Mouse (Mus musculus) kidney, embryonic 15.5 days (tissue): ENCODE measurements around the gene Det1. TPM values are rescaled to one million over a fixed set of nuclear protein-coding genes. Genes with fewer than 3 reads are reported as not detected.

Experiments
- ATAC-seq: fragments of 200-750 bp; cut with Nextera tagmentation; replicated peaks from 2 replicates; pipeline ENCODE4 v1.8.0; 2017; ENCODE audit warnings: moderate TSS enrichment; ENCODE audit not compliant: low FRiP score
- H3K27ac ChIP-seq: fragments of 300-500 bp; sonication (generic); 2 replicates; pipeline ENCODE4 v1.5.1; 2015; ENCODE audit warnings: mild to moderate bottlenecking, inconsistent platforms
- H3K27me3 ChIP-seq: fragments of 300-500 bp; sonication (generic); 2 replicates; pipeline ENCODE4 v1.6.1; 2015; ENCODE audit warnings: inconsistent platforms
- H3K36me3 ChIP-seq: fragments of 300-500 bp; sonication (generic); 2 replicates; pipeline ENCODE4 v1.6.1; 2015; ENCODE audit warnings: inconsistent platforms
- H3K4me1 ChIP-seq: fragments of 300-500 bp; sonication (generic); 2 replicates; pipeline ENCODE4 v1.6.1; 2015; ENCODE audit warnings: inconsistent platforms
- H3K4me2 ChIP-seq: fragments of 300-500 bp; sonication (generic); 2 replicates; pipeline ENCODE4 v1.6.1; 2015; ENCODE audit warnings: moderate library complexity, mild to moderate bottlenecking, inconsistent platforms
- H3K4me3 ChIP-seq: fragments of 300-500 bp; sonication (generic); replicated peaks from 2 replicates; pipeline ENCODE4 v1.5.1; 2015; ENCODE audit warnings: mild to moderate bottlenecking, inconsistent platforms
- H3K9ac ChIP-seq: fragments of 300-500 bp; sonication (generic); 2 replicates; pipeline ENCODE4 v1.6.1; 2015; ENCODE audit warnings: mild to moderate bottlenecking, inconsistent platforms
- H3K9me3 ChIP-seq: fragments of 300-500 bp; sonication (generic); replicated peaks from 2 replicates; pipeline ENCODE4 v1.6.1; 2016; ENCODE audit warnings: inconsistent platforms
- WGBS: fragments of 180-500 bp; shearing (Covaris S2); methylation state at CpG from one replicate; pipeline ENCODE4 v1.1.7; 2015; ENCODE audit warnings: mixed read lengths; 5-methylcytosine and 5-hydroxymethylcytosine counted together
- polyA plus RNA-seq: library from polyadenylated mRNA; unstranded; fragments of >200 nt; fragmentation: Nextera tagmentation; extraction: Ambion mirVana; gene quantifications from 2 replicates; pipeline ENCODE4 v1.2.1, GENCODE M21; 2015

The Det1 gene
- 18.5 and 19.1 TPM in 2 replicates for polyA plus RNA-seq

DNA sequence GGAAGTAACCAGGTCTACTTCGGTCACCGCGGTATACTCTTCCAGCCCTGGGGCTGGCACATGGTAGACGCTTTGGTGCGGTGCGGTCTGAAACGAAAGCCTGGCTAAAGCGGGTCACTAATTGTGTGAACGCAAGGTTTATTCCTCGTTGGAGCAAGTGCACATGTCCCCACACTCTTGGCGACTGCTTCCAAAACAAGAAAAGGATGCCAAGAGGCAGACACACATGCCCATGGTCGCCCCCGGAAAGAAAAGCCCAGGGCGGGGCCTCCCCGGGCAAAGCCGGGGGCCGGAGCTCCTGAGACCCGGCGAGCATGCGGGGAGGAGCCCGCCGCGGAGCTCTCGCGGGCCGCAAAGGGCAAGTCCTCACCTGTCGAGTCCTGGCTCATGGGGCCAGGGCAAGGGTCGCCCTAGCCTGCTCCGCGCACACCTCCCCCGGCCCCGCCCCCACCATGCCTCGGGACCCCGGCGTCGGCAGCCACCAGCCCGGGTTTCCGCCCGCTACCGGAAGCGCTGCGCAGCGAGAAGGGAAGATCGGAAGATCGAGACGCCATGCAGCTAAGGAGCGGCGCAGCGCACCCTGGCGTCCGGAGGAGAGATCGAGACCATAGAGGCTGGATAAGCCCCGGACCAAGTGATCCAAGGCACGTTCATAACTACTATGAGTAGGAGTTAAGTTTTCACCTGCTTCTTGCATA lies at the start of gene Det1:
Gene Det1 (minus strand): TSS at position 527 of the 698 bp plus-strand sequence.
- peak; percentile 92 for ATAC-seq
- no peaks in the 10 kb centered on the region for H3K27me3 ChIP-seq
- peak within 1 kb of the TSS; percentile 86 for H3K9ac ChIP-seq
- H3K4me3 ChIP-seq = peak within 1 kb of the TSS; percentile 86
- H3K9me3 ChIP-seq = no peaks in the 10 kb centered on the region
- peaks cover 23% of the 10 kb centered on the region for H3K36me3 ChIP-seq
- WGBS = under 1% methylated on average over 54 of the region's 54 CpGs
- peak within 1 kb of the TSS; percentile 69 for H3K4me2 ChIP-seq
- peaks cover 12% of the 10 kb centered on the region for H3K4me1 ChIP-seq
- H3K27ac ChIP-seq = peak within 1 kb of the TSS; percentile 81

DNA sequence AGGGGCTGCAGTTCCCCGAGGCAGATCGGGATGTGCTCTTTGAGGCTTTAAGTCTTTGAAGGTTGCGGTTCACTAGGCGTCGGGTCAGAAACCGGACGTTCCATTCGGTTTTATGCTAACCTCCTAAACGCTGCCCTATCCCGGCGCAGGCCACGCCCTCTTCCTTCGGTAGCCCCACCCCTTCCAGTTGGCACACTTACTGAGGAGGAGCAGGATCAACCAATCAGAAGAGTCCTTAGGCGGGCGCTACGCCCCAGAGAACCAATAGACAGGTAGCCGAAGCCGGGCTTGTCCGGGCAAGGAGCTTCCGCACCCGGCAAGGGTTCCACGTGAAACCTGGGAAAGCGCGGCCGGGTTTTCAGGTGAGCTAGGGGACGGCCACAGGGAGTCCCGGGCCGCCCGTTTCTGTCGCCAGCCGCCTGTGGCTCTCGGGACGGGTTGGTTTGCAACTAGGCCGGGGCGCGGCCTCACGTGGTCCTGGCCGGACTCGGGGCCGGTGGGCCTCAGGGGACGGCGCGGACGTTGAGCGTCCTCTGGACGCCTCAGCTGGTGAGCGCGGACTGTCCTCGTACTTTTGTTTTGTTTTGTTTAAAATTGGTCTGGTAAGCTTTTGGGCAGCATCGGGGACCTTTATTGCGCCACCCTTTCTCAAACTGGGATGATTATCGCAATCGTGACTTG lies 48.7 kb upstream of the Det1 start, which contains the start of gene Aen:
Gene Aen (plus strand): TSS at position 202 of the 681 bp plus-strand sequence.
- peaks cover 20% of the 10 kb centered on the region for H3K4me1 ChIP-seq
- 0 out of 2 replicates have a peak, but pooled peaks cover 2% of the 10 kb centered on the region for H3K9me3 ChIP-seq
- H3K9ac ChIP-seq = peak within 1 kb of the TSS; percentile 65
- peak within 1 kb of the TSS; percentile 81 for H3K4me2 ChIP-seq
- WGBS = 3% methylated on average over 53 of the region's 53 CpGs
- peak; percentile 98 for ATAC-seq
- H3K27ac ChIP-seq = peak within 1 kb of the TSS; percentile 72; the same call in 1 of the 2 replicates
- peaks cover 11% of the 10 kb centered on the region for H3K36me3 ChIP-seq
- H3K4me3 ChIP-seq = peak within 1 kb of the TSS; percentile 96
- no peaks in the 10 kb centered on the region for H3K27me3 ChIP-seq

DNA sequence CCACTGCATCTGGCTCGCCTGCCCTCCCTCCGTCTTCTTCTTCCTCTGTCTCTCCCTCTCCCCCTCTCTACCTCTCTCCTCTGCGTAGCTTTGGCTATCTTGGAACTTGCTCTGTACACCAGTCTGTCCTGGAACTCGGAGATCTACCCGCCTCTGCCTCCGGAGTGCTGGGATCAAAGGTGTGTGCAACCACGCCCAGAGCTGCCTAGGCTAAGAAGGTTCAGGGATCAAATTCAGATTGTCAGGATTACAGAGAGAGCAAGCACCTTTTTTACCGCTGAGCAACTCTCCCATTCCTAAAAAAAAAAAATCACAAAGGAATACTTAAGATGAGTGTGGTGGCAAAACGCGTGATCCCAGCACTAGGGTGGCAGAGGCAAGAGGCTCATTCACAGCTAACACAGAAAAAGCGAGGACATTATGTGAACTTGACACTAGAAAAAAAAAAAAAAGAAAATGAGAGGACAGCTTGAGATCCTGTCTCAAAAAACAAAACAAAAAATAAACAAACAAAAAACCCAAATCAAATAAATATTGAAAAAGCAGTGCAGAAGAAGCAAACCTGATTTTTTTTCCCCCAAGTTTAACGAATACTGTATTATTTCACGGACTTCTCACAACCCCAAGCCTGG lies 48.1 kb upstream of the Det1 start:
- ATAC-seq = no peak
- Histone ChIP-seq H3K27me3 (peaks cover 5% of the 10 kb centered on the region), H3K4me2 (peak overlapping the region; percentile 81), H3K27ac (peak overlapping the region; percentile 72; the same call in 1 of the 2 replicates), H3K9ac (0 out of 2 replicates have a peak overlapping the region, but pooled peaks have one; percentile 31), H3K9me3 (0 out of 2 replicates have a peak, but pooled peaks cover 2% of the 10 kb centered on the region), H3K4me3 (peak overlapping the region; percentile 96), H3K4me1 (peaks cover 20% of the 10 kb centered on the region), H3K36me3 (peaks cover 11% of the 10 kb centered on the region)
- 54% methylated on average over 13 of the region's 13 CpGs for WGBS

DNA sequence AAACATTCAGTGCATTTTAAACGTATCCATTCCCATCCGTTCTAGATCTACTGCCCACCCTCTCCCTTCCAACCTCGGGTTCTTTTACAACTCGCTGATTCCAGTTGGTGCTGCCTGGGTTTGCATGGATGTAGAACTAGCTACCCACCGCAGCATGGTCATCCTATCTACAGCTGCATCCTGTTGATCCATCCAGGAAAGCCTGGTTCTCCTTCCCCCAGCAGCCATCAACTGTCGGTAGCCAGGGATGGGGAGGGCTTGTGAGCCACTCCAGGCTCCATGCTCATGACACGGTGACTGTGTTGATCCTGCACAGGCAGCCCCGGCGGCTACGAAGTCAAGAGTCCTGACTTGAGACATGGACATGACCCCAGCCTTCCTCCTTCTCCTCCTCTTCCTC lies 46.9 kb upstream of the Det1 start:
- ATAC-seq = no peak

DNA sequence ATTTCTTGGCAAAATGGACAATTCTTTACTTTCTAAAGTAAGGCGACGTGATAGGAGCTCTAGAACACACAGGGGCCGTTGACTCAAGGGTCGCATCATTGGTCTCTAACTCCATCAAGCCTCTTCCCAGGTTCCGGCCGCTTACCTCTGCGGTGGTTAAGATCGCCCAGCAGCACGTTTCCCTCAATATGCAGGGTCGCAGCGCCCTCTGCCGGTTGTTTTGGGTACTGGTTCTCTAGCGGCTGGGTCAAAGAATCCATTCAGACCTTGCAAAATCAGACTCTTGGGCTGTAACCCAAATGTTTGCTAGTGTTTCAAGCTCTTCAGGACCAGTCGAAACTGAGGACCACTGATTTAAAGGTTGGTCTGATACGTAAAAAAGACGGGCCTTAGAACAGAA lies 43.6 kb upstream of the Det1 start:
- 0 out of 2 replicates have a peak, but pooled peaks cover 5% of the 10 kb centered on the region for H3K4me1 ChIP-seq
- ATAC-seq = no peak
- H3K9me3 ChIP-seq = no peaks in the 10 kb centered on the region
- peaks cover 47% of the 10 kb centered on the region for H3K27me3 ChIP-seq
- no peak overlapping the region for H3K4me2 ChIP-seq
- H3K4me3 ChIP-seq = no peak overlapping the region
- WGBS = 2% methylated on average over 16 of the region's 16 CpGs
- H3K36me3 ChIP-seq = no peaks in the 10 kb centered on the region
- no peak overlapping the region for H3K9ac ChIP-seq
- no peak overlapping the region for H3K27ac ChIP-seq

More for the DNA sequence above, 46.9 kb upstream of the Det1 start:
- 89% methylated on average over 10 of the region's 10 CpGs for WGBS
- no peak overlapping the region for H3K4me3 ChIP-seq
- H3K27ac ChIP-seq = no peak overlapping the region
- peaks cover 14% of the 10 kb centered on the region for H3K27me3 ChIP-seq
- peaks cover 20% of the 10 kb centered on the region for H3K4me1 ChIP-seq
- H3K9ac ChIP-seq = no peak overlapping the region
- peaks cover 11% of the 10 kb centered on the region for H3K36me3 ChIP-seq
- 0 out of 2 replicates have a peak, but pooled peaks cover 2% of the 10 kb centered on the region for H3K9me3 ChIP-seq
- no peak overlapping the region for H3K4me2 ChIP-seq

DNA sequence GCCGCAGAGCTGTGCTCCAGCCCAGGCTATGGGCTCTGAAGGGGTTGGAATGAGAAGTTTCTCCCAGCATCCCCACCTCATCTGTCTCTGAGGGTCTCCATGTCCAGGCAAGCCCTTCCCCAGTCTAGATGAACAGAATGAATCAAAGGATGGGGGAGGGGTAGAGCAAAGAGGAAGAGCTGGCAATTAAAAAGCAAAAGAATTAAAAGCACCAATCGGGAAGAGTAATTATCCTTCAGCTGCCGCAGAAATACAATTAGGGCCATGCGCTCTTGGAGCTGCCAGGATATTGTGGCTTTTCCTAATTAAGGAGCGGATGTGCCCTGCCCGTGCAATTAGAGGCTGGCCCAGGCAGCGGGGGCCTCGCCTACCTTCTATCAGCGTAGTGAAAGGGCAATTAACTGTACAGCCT lies 40.4 kb upstream of the Det1 start:
- H3K4me3 ChIP-seq = no peak overlapping the region
- no peaks in the 10 kb centered on the region for H3K36me3 ChIP-seq
- no peak overlapping the region for H3K27ac ChIP-seq
- no peaks in the 10 kb centered on the region for H3K9me3 ChIP-seq
- WGBS = 25% methylated on average over 9 of the region's 9 CpGs
- H3K4me1 ChIP-seq = peaks cover 17% of the 10 kb centered on the region
- no peak for ATAC-seq
- no peak overlapping the region for H3K4me2 ChIP-seq
- H3K27me3 ChIP-seq = peaks cover 78% of the 10 kb centered on the region
- no peak overlapping the region for H3K9ac ChIP-seq

DNA sequence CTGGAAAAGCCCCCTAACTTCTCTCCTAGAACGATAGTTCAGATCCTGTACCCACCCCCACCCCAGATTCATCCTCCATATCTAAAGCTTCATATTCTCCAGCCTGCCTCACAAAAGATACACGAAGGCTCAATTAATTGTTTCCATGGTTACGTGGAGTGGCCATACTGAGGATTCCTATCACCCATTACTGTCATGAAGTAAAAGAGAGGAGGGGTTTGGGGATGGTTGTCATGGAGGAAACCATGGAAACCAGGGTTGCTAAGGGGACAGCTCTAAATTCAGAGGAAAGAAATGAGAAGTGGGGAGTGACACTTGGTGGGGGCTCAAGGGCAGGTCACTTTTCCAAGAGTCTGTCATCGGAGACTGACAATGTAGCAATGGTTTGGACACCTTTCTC lies 39.4 kb upstream of the Det1 start:
- H3K27me3 ChIP-seq = peaks cover 85% of the 10 kb centered on the region

DNA sequence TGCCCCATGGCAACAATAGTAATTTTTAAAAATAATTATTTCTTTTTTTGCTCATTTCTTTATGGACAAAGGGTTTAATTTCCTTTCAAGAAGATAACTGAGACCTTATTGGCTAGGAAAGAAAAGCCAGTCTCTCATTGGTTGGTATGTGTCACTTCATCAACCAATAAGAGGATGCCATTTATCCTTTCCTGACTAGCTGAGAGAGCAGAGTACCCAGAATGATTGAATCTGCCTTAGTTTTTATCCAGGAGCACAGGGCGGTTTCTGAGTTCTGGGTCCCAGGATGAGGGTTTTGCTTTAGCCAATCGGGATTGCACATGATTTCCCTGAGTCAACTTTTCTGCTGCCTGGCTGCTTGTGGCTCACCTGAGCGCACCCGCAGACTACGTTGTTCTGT lies 38.3 kb upstream of the Det1 start:
- Histone ChIP-seq H3K9ac (no peak overlapping the region), H3K36me3 (no peaks in the 10 kb centered on the region), H3K27me3 (peaks cover 94% of the 10 kb centered on the region), H3K4me2 (no peak overlapping the region), H3K4me1 (peaks cover 28% of the 10 kb centered on the region), H3K27ac (no peak overlapping the region), H3K4me3 (no peak overlapping the region), H3K9me3 (no peaks in the 10 kb centered on the region)
- no peak for ATAC-seq
- WGBS = 79% methylated on average over 5 of the region's 5 CpGs

More for the DNA sequence above, 39.4 kb upstream of the Det1 start:
- peaks cover 24% of the 10 kb centered on the region for H3K4me1 ChIP-seq
- H3K4me2 ChIP-seq = no peak overlapping the region
- H3K4me3 ChIP-seq = no peak overlapping the region
- H3K36me3 ChIP-seq = no peaks in the 10 kb centered on the region
- ATAC-seq = no peak
- no peak overlapping the region for H3K27ac ChIP-seq
- no peaks in the 10 kb centered on the region for H3K9me3 ChIP-seq
- H3K9ac ChIP-seq = no peak overlapping the region
- WGBS = 71% methylated on average over 4 of the region's 4 CpGs

DNA sequence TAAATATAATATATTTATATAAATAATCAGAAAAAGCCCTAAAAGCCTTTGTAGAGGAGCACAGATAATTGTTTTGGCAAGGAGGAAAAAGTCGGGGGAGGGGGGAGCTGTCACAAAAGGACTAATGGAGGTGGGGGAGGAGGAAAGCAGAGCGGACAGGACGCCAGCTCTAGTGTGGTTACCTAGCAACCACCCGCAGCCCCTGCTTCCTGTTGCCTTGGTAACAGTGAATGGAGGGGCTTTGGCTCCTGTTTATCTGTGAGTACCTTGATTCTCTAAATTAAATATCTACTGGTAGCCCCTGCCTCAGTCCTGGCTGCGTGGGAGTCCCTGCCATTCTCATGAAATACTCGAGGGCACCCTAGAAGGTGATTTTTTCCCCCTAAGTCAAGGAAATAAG lies 37.1 kb upstream of the Det1 start:
- H3K9me3 ChIP-seq = no peaks in the 10 kb centered on the region
- WGBS = 3% methylated on average over 6 of the region's 6 CpGs
- no peak for ATAC-seq
- no peak overlapping the region for H3K9ac ChIP-seq
- H3K27ac ChIP-seq = no peak overlapping the region
- no peak overlapping the region for H3K4me2 ChIP-seq
- no peak overlapping the region for H3K4me3 ChIP-seq
- no peaks in the 10 kb centered on the region for H3K36me3 ChIP-seq
- H3K4me1 ChIP-seq = peaks cover 28% of the 10 kb centered on the region
- peaks cover 94% of the 10 kb centered on the region for H3K27me3 ChIP-seq

DNA sequence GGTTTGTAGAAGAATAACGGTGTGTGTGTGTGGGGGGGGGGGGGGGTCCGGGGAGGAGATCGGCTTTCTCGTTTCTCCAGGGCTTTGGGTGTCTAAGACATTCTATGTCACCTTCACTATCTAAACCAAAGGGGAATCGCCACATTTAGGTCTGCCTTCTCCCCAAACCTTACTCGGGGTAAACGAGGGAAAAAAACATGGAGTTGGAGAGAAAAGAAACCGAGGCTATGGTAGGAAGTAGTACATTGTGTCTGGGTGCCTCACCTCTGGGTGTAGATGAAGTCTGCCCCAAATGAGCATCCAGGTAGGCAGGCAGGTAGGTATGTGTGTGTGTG lies 36.6 kb upstream of the Det1 start:
- H3K27me3 ChIP-seq = peaks cover 91% of the 10 kb centered on the region
- WGBS = 12% methylated on average over 8 of the region's 8 CpGs

DNA sequence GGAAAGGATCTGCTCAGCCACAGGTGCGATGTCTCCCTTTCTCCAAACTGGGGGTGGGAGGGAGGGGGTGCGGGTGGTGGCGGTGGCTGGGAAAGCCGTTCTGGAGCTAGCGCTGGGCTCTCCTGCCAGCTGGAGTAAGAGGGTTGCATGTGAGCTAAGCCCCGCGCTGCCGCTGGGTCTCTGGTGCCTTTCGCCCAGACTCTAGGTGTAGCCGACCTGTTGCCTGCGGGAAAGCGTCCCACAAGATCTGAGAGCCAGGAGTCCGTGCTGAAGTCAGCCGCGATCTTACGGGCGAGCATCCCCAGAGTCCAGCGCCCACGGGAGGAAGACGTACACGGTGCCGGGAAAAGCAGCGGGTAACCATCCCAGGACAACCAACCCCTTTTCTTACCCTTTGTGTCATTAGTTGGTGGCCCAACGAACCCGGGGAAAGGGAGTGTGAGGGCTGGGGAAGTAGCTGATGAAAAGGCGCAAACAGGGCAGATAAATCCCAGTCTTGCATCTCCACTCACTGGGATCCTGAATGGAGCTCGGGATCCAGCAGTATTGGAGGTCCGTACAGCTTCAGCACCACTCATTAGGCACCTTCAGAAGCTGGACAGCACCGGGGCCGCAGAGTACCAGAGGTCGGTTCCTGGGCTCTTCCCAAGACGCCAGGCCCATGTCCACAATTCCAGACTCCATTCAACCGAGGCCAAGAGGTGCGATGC lies 36.1 kb upstream of the Det1 start:
- Histone ChIP-seq H3K27me3 (peaks cover 86% of the 10 kb centered on the region), H3K9ac (no peak overlapping the region), H3K9me3 (no peaks in the 10 kb centered on the region), H3K27ac (no peak overlapping the region), H3K36me3 (no peaks in the 10 kb centered on the region), H3K4me3 (peak overlapping the region; percentile 29), H3K4me2 (peak overlapping the region; percentile 51), H3K4me1 (peaks cover 28% of the 10 kb centered on the region)
- 0 out of 2 replicates have a peak, but pooled peaks have one; percentile 26 for ATAC-seq
- WGBS = 1% methylated on average over 34 of the region's 34 CpGs

More for the DNA sequence above, 36.6 kb upstream of the Det1 start:
- Histone ChIP-seq H3K9ac (no peak overlapping the region), H3K9me3 (no peaks in the 10 kb centered on the region), H3K36me3 (no peaks in the 10 kb centered on the region), H3K4me3 (no peak overlapping the region), H3K4me1 (peaks cover 28% of the 10 kb centered on the region), H3K4me2 (no peak overlapping the region), H3K27ac (no peak overlapping the region)
- no peak for ATAC-seq
